Mouse (Mus musculus) c-Kit-negative CD71-positive TER-119-positive erythroid progenitor cells, embryonic 14.5 days (primary cell): ENCODE results near the gene Klf13.

Experiments used
- DNase-seq: peaks from one replicate; pipeline ENCODE4 v3.0.0-alpha.2; 2013; ENCODE audit warnings: low read depth, low spot score

The Klf13 gene

DNA sequence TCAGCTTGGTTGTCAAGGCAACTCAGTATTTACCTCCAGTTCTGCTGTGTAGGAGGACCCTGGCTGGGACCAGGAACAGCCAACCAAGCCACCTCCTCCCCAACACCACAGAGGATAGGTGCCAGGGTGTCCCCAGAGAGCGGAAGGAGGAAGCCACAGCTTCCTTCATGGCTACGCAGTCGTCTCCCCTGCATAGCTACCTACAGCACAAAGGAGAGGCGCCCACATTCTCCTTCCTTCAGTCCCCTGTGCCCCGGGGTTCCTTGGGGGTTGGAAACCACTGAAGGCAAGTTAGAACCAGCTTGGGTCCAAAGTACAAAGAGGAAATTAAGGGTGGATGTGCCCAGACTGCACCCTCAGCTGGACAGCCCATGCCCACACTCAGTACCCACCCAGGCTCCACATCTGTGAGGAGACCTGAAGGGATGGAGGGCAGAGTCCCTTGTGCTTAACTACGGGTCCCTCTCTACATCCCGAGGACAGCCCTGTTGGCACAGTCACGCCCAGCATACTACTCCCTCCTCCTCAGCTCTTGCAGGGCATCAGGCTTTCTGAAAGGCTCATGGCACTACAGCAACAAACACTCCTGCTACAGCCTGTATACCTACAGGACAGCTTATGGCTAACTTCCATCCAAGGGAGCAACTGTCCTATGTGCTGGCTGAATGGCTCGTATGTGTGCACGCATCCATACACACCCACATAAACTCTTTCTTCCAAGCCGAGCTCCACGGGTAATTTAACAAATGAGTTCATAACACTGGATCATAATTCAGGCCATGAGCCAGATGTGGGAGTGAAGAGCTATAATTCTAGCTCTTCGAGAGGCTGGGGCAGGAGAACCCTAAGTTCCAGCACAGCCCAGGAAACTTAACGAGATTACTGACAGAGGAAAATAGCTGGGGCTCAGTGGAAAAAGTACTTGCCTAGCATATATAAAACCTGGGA, 13.0 kb downstream of the Klf13 start:
- DNase-seq = no peak

GRCm38 (mm10) chr7:63924747-63925412, 13.8 kb downstream of the Klf13 start:
- DNase-seq = no peak

GRCm38 (mm10) chr7:63924151-63924550, 14.6 kb downstream of the Klf13 start:
- DNase-seq = no peak

DNA sequence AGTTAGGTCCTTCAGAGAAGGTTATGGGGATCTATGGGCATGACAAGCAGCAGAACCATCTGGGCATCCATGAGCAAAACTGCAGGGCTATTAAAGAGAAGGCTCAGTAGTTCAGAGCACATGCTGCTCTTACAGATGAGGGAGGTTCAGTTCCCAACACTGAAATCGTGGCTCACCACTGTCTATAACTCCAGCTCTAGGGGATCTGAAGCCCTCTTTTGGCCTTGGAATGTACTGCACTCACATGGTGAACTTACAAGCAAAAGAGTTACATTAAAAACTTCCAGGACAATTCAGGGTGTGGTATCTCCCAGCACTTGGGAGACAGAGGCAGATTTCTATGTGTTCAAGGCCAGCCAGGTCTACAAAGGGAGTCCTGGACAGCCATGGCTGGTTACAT, 15.7 kb downstream of the Klf13 start:
- no peak for DNase-seq

GRCm38 (mm10) chr7:63922571-63922970, 16.1 kb downstream of the Klf13 start:
- no peak for DNase-seq

GRCm38 (mm10) chr7:63921909-63922562, 16.7 kb downstream of the Klf13 start:
- no peak for DNase-seq

DNA sequence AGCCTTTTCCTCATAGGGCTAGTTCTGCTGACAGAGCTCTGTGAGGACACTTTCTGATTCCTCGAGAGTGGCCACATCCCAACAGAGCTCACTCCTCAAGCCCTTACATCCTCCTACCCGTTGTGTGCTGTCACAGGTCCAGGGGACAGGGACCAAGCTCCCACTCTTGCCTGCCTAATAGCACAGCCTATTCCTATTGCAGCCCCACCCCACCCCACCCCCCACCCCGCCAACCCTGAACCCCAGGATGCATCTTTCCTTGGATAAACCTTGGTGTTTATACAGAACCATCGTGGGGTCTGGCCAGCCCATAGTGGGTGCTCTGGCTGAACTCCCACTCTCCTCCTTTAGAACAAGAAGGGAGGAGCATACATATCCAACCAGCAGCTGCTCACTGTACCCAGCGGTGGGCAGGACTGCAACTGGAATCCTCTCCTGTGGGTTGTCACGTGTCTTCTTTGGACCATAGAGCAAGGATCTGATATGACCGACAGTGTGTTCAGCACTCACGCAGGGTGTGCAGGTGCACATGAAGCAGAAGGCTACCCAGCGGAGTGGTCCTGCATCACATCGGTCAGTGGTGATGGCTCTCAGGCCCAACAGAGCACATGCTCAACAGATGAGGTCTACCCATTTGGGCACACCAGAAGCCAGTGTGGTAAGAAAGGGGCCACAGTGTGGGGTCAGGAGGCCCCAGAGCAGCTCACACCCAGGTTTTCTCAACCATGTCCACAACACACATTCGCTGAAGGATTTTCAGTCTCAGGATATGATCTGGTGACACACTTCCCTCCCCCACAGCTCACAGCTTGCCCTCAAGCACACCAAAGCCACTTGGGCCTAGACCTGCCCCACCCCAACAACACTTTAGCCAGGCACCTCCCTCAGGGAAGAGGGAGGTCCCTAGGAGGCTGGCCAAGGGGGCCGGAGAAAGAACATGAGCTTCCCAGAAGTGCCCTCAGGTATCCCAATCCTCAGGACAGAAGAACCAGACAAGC, 19.6 kb downstream of the Klf13 start:
- DNase-seq = no peak

- DNase-seq = no peak
Measured at GRCm38 (mm10) chr7:63917693-63918092, 21.0 kb downstream of the Klf13 start.

- no peak for DNase-seq
Measured at GRCm38 (mm10) chr7:63916268-63916907, 22.3 kb downstream of the Klf13 start, which contains the start of gene E030018B13Rik. Gene E030018B13Rik, plus strand, starts transcription at chr7:63916857.

GRCm38 (mm10) chr7:63914891-63915290, 23.8 kb downstream of the Klf13 start:
- no peak for DNase-seq

- DNase-seq = no peak
Measured at GRCm38 (mm10) chr7:63913724-63914692, 24.7 kb downstream of the Klf13 start.

DNA sequence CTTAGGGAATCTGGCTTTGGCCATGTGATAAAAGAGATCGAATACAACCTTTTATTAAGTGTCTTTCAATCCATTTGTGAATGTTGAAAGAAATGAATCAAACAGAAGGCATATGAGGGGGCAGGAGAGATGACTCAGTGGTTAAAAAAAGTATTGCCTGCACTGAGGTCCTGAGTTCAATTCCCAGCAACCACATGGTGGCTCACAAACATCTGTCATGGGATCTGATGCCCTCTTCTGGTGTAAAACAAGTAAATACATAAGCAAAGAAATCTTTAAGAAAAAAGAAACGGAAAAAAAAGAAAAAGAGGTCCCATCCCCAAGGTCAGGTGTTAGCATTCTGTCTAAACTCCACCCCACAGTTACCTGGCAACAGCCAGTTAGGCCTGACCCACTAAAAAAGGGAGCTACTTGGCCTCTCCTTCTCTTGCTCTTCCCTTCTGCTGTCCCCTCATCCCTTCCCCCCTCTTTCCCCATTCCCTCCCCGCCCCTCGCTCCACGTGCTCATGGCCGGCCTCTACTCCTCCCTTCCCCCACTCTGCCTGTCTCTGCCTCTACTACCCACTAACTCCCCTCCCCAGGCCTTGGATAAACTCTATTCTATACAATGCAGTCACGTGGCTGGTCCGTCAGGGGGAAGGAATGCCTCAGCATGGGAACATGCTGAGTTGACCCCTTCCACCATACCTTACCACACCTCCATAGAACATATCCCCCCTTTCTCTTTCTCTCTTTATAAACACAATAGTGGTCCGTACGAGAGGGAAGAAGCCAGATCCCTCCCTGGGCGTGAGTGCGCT, 25.6 kb downstream of the Klf13 start:
- DNase-seq = no peak

DNA sequence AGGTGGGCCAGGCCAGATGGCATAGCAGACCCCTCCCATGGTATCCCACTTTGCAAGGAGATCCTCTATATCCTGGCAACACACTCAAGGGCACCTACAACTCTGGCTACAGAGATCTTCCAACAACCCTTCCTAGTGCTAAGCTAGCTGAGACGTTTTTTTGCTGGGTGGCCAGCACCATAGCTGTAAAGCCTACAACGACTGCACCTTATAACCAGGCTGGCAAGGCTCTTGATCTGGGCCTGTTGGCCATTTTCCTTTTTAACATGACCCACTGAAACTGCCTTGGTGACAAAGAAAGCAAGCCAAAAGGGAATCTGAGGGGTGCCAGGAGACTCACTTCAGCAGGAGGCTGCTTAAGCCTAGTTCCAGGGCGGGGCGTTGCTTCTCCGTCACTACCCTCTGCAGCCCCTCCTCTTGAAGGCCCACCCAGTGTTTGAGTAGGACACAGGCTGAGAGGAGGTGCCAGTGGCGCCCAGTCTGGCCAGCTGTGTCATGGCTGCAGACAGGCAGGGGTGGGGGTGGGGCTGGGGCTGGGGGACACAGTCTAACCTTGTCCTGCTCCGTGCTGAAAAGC, 26.4 kb downstream of the Klf13 start:
- DNase-seq = no peak

DNA sequence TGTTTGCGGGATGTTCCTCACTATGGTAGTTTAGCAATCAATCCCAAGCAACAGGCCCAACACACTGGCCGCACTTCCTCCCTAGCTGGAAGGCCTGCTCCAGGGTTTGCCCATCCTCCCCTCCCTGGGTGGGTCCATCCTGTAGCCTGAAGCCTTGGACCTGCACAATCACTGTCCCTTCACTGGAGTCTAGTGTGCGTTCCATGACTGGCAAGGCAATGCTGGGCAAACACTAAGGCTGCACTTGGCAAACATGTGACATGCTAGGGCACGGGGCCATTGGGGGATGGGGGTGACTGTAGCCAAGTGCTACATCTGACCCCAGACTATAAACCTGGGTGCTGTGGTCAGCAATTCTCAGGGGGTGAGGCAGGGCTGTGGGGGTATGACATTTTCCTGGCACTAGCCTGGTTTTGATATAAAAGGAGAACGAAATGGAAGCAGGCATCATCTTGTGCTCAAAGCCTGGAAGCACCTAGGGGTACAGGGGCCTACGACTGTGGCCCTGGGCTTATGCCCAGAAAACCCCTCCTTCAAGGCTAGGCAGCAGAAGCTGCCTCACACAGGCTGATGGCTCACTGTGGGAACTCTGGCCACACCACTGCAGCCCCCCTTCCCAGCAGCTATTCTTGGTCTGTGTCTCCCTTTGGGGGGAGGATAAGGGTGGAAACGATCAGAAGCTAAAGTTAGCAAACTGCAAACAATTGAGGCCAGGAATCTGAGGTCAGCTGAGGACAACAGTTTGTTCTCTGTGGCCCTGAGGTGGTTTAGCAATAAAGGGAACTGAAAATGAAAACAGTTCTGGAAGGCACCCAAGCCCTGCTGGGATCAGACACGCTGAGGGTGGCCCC, 27.1 kb downstream of the Klf13 start:
- DNase-seq = no peak

DNA sequence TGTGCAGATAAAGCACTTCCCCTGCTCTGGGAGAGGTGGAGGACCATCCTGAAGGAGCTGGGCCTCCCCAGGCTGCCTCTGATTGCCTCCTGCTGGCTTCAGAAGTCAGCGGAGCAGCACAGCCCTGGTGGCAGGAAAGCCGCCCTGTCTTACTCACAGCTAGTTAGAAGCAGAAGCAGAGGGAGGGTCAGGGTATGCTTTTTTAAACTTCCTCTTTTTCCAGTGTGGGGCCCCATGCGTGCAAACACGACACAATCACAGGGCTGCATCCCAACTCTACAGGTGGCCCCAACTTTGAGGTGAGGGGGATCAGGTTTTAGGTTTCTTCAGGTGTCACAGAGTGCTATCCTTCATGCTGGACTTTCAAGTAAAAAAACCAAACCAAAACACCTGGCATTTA, 27.8 kb downstream of the Klf13 start:
- no peak for DNase-seq

- DNase-seq = no peak
Measured at GRCm38 (mm10) chr7:63910225-63910624, 28.5 kb downstream of the Klf13 start.
